Mouse (Mus musculus) myocyte (in vitro differentiated cells): Measurements from ENCODE around the gene Cldn2.

Experiments
- CEBPB ChIP-seq: IDR thresholded peaks from 2 replicates; pipeline ENCODE4 v1.6.1; 2011; ENCODE audit warnings: mild to moderate bottlenecking, moderate library complexity; ENCODE audit not compliant: poor library complexity, insufficient read depth, severe bottlenecking
- E2F4 ChIP-seq: IDR thresholded peaks from one replicate; pipeline ENCODE4 v1.6.1; 2011; ENCODE audit warnings: mild to moderate bottlenecking, control low read depth, moderate library complexity; ENCODE audit not compliant: insufficient read depth
- MAX ChIP-seq: IDR thresholded peaks from one replicate; pipeline ENCODE4 v1.6.1; 2011; ENCODE audit warnings: low read depth, mild to moderate bottlenecking, control low read depth
- MYOD1 ChIP-seq, 3 experiments: IDR thresholded peaks; one replicate each; pipeline ENCODE4 v1.6.1; 2011; ENCODE audit warnings: control low read depth in 2 of 3, low read depth in 2 of 3, mild to moderate bottlenecking in 2 of 3, moderate library complexity in 1 of 3; ENCODE audit not compliant: insufficient read length in 2 of 3, control insufficient read depth in 1 of 3
- MYOG ChIP-seq, 3 experiments: IDR thresholded peaks; one replicate each; pipeline ENCODE4 v1.6.1; 2011; ENCODE audit warnings: control low read depth in 2 of 3, low read depth in 2 of 3, mild to moderate bottlenecking in 2 of 3; ENCODE audit not compliant: insufficient read length in 2 of 3, control insufficient read depth in 1 of 3, insufficient read depth in 1 of 3
- POLR2A ChIP-seq: IDR thresholded peaks from one replicate; pipeline ENCODE4 v1.6.1; 2011; ENCODE audit warnings: low read depth, mild to moderate bottlenecking, control low read depth, moderate library complexity; ENCODE audit not compliant: insufficient read length
- POLR2AphosphoS2 ChIP-seq: IDR thresholded peaks from one replicate; pipeline ENCODE4 v1.6.1; 2011; ENCODE audit warnings: low read depth, control low read depth; ENCODE audit not compliant: insufficient read length
- REST ChIP-seq: IDR thresholded peaks from one replicate; pipeline ENCODE4 v1.6.1; 2011; ENCODE audit warnings: mild to moderate bottlenecking, control low read depth, moderate library complexity; ENCODE audit not compliant: insufficient read depth, insufficient read length
- SRF ChIP-seq: IDR thresholded peaks from one replicate; pipeline ENCODE4 v1.6.1; 2011; ENCODE audit warnings: low read depth; ENCODE audit not compliant: control insufficient read depth, insufficient read length
- TCF12 ChIP-seq: IDR thresholded peaks from one replicate; pipeline ENCODE4 v1.6.1; 2011; ENCODE audit warnings: mild to moderate bottlenecking, control low read depth; ENCODE audit not compliant: poor library complexity, insufficient read depth, severe bottlenecking
- TCF3 ChIP-seq: IDR thresholded peaks from one replicate; pipeline ENCODE4 v1.6.1; 2011; ENCODE audit warnings: low read depth, control low read depth; ENCODE audit not compliant: insufficient read length
- USF1 ChIP-seq: IDR thresholded peaks from one replicate; pipeline ENCODE4 v1.6.1; 2011; ENCODE audit warnings: low read depth, mild to moderate bottlenecking, control low read depth, moderate library complexity

DNA sequence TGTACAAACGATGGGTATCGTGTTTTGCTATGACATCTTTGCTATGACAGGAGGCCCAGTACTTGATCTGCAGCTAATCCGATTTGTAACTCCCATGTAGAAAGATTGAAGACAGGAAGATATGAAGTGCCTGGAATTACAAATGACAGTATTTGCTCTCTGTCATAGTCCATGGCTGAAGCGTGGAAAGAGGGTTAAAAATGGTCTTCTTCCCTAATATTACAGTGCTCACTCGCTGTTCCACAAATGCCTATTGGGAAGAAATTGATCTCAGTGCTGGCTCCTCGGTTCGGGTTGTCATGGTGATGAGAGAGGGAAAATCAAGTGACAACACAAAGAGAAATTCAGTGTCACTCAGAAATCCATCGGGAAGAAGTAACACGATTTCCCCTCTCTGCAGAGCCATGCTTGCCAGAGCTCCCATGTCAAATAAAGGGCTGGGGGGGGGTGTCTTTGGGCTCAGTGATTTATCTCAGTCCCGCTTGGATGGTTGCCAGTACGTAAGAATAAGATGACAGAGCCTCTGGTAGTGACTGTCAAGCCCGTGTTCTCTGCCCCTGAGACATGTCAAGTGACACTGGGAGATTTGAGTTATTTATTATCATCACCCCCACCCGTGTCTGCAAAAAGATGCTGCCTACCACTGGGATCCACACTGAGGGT is 30.5 kb upstream of the Cldn2 start:
- TF ChIP-seq POLR2A: no peak
- no peak for TF ChIP-seq USF1
- TF ChIP-seq TCF12: no peak
- TF ChIP-seq CEBPB: no peak
- no peak for TF ChIP-seq MAX
- no peak for TF ChIP-seq MYOG (IDR thresholded peaks at IDR 0.05; ENCODE audit: control insufficient read depth in 1 of 3, insufficient read depth in 1 of 3, insufficient read length in 2 of 3, low read depth in 2 of 3)
- no peak for TF ChIP-seq POLR2AphosphoS2
- no peak for TF ChIP-seq E2F4
- TF ChIP-seq REST: no peak
- no peak for TF ChIP-seq MYOD1 (IDR thresholded peaks at IDR 0.05; ENCODE audit: control insufficient read depth in 1 of 3, insufficient read length in 2 of 3, low read depth in 2 of 3)
- no peak for TF ChIP-seq TCF3
- no peak for TF ChIP-seq SRF
